Mouse (Mus musculus) midbrain, postnatal 0 days (tissue): ENCODE results near the gene Fermt3. TPM values are rescaled to one million over a fixed set of nuclear protein-coding genes. Genes with fewer than 3 reads are reported as not detected.
A peak's percentile ranks its signal among the peaks of the same experiment; 100 is the strongest.

Experiments used
- ATAC-seq: fragments of 200-750 bp; cut with Nextera tagmentation; 2 replicates; pipeline ENCODE4 v1.8.0; 2017; ENCODE audit warnings: moderate number of reproducible peaks, mild to moderate bottlenecking, moderate TSS enrichment, moderate library complexity; ENCODE audit not compliant: low FRiP score
- DNase-seq: peaks from one replicate; pipeline ENCODE4 v3.0.0-alpha.2; 2015; ENCODE audit warnings: low spot score
- H3K27ac ChIP-seq: fragments of 300-500 bp; sonication (generic); 2 replicates; pipeline ENCODE4 v1.5.1; 2014; ENCODE audit warnings: low read depth, mild to moderate bottlenecking, low read length, mixed read lengths
- H3K27me3 ChIP-seq: fragments of 300-500 bp; sonication (generic); 2 replicates; pipeline ENCODE4 v1.6.1; 2014; ENCODE audit warnings: low read length, control low read depth, mixed read lengths; ENCODE audit not compliant: insufficient read depth
- H3K36me3 ChIP-seq: fragments of 300-500 bp; sonication (generic); 2 replicates; pipeline ENCODE4 v1.6.1; 2014; ENCODE audit warnings: low read length, control low read depth, mixed read lengths; ENCODE audit not compliant: insufficient read depth
- H3K4me1 ChIP-seq: fragments of 300-500 bp; sonication (generic); 2 replicates; pipeline ENCODE4 v1.6.1; 2014; ENCODE audit warnings: mild to moderate bottlenecking, control low read depth, antibody characterized with exemption, low read length, mixed read lengths; ENCODE audit not compliant: insufficient read depth
- H3K4me2 ChIP-seq: fragments of 300-500 bp; sonication (generic); 2 replicates; pipeline ENCODE4 v1.6.1; 2014; ENCODE audit warnings: low read depth, mild to moderate bottlenecking, low read length, mixed read lengths; ENCODE audit not compliant: poor library complexity, severe bottlenecking
- H3K4me3 ChIP-seq: fragments of 300-500 bp; sonication (generic); 2 replicates; pipeline ENCODE4 v1.5.1; 2014; ENCODE audit warnings: low read depth, mild to moderate bottlenecking, low read length, moderate library complexity
- H3K9ac ChIP-seq: fragments of 300-500 bp; sonication (generic); replicated peaks from 2 replicates; pipeline ENCODE4 v1.6.1; 2014; ENCODE audit warnings: mild to moderate bottlenecking, low read length, moderate library complexity, mixed read lengths; ENCODE audit not compliant: poor library complexity, severe bottlenecking
- H3K9me3 ChIP-seq: fragments of 300-500 bp; sonication (generic); 2 replicates; pipeline ENCODE4 v1.6.1; 2016; ENCODE audit warnings: low read length, control low read depth
- CTCF ChIP-seq: IDR thresholded peaks from 2 replicates; pipeline ENCODE4 v1.5.1; 2016; ENCODE audit warnings: antibody characterized with exemption, mild to moderate bottlenecking
- WGBS: fragments of 180-500 bp; shearing (Covaris S2); extraction: QIAGEN DNeasy Blood & Tissue Kit; methylation state at CpG from one replicate; pipeline ENCODE4 v1.1.7; 2014; 5-methylcytosine and 5-hydroxymethylcytosine counted together
- polyA plus RNA-seq: library from polyadenylated mRNA; unstranded; fragments of >200 nt; fragmentation: Nextera tagmentation; extraction: Ambion mirVana; gene quantifications from 2 replicates; pipeline ENCODE4 v1.2.1, GENCODE M21; 2015
- total RNA-seq: library from RNA; depleted of rRNA; stranded (reverse); fragments of >200 nt; gene quantifications from 2 replicates; pipeline ENCODE4 v1.2.3, GENCODE M21; 2014

Gene Fermt3
- total and polyA plus RNA-seq, 2 experiments from 2014 or later, result 3.4 to 5.6 TPM

DNA sequence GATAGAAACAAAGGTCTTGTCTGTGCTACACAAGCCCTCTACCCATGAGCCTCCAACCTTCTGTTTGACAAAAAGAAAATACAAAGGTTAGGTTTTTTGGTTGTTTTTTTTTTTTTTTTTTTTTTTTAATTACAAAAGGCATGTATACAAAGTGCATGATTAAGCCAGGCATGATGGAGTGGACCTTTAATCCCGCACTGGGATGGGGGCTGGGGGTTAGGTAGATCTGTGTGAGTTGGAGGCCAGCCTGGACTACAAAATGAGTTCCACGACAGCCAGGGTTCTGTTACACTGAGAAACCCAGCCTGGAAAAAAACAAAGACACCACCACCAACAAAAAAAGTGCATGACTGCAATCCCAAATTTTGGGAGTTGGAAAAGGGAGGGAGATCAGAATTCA, 21.9 kb upstream of the Fermt3 start:
- Histone ChIP-seq H3K27ac (peak overlapping the region; percentile 93; the same call in 1 of the 2 replicates), H3K4me1 (peaks cover 3% of the 10 kb centered on the region; the same call in 1 of the 2 replicates), H3K4me2 (no peak overlapping the region), H3K36me3 (no peaks in the 10 kb centered on the region), H3K9ac (no peak overlapping the region), H3K9me3 (no peaks in the 10 kb centered on the region), H3K4me3 (no peak overlapping the region), H3K27me3 (no peaks in the 10 kb centered on the region)
- DNase-seq (no peak), ATAC-seq (no peak)
- WGBS, result 87% methylated on average over 2 of the region's 2 CpGs
- no peak for TF ChIP-seq CTCF

DNA sequence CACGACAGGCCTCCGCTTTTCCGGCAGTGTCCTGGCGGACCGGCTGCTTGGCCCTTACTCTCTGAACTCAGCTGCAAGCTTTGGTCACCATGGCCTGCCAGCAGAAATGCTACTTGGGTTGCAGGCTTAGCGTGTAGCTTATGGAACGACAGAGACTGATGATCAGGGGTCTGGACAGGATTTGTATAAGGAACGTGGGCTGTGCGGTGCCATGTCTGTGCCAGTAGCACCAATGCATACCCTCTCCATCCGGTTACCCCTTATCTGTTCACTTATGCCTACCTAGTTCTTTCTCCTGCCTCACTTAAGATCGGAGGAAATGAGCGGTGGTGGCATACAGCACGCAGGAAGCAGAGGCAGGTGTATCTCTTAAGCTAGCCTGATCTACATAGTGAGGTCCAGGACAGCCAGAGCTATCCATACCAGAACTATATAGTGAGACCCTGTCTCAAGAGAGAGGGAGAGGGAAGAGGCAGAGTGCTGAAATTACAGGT, 21.4 kb upstream of the Fermt3 start:
- no peaks in the 10 kb centered on the region for H3K9me3 ChIP-seq
- H3K4me2 ChIP-seq, result peak overlapping the region; percentile 83
- TF ChIP-seq CTCF, result no peak
- ATAC-seq (no peak), DNase-seq (no peak)
- 24% methylated on average over 13 of the region's 13 CpGs for WGBS
- H3K36me3 ChIP-seq, result no peaks in the 10 kb centered on the region
- H3K4me3 ChIP-seq, result peak overlapping the region; percentile 45
- H3K27ac ChIP-seq, result peak overlapping the region; percentile 93
- peaks cover 3% of the 10 kb centered on the region; the same call in 1 of the 2 replicates for H3K4me1 ChIP-seq
- H3K9ac ChIP-seq, result peak overlapping the region; percentile 61
- H3K27me3 ChIP-seq, result no peaks in the 10 kb centered on the region

DNA sequence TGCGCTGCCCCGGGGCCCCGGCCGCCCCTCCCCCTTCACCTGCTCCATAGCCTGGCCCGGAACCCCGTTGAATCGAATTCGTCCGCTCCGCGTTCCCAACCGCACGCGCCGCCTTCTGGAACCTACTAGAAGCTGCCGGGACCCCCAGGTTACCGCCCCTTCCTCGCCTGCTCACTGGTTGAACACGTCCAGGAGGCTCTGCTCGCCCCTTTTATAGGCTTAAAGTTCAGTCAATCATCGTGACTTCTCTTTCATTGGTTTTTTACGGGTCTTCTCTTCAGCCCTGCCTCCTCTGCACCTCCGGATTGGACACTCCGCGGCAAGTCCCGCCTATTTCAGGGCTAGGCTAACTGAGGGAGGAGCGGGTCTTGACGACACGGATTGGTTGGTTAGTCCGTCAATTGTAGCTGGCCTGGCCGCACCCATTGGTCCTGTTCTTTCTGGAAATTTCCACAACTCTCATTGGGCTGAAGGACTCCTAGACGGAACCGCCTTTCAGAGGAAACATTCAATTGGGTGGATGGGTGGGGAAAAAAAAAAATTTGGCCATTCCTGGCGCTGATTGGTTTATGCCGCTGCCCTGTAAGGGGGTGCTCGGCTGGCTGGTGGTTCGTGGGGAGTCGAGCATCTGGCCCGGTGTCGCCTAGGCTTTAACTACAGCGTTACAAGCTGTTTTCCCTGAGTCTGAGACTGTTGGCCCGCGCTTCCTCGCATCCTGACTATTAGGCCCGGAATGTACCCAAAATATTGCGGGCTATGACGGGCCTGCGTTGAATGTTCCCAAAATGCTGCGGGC, 20.8 kb upstream of the Fermt3 start, which contains the start of gene Stip1:
Gene Stip1, minus strand, starts transcription at position 127 of the 796 bp plus-strand sequence.
- peak; percentile 99 for ATAC-seq
- peak; percentile 69 for TF ChIP-seq CTCF
- under 1% methylated on average over 47 of the region's 49 CpGs for WGBS

DNA sequence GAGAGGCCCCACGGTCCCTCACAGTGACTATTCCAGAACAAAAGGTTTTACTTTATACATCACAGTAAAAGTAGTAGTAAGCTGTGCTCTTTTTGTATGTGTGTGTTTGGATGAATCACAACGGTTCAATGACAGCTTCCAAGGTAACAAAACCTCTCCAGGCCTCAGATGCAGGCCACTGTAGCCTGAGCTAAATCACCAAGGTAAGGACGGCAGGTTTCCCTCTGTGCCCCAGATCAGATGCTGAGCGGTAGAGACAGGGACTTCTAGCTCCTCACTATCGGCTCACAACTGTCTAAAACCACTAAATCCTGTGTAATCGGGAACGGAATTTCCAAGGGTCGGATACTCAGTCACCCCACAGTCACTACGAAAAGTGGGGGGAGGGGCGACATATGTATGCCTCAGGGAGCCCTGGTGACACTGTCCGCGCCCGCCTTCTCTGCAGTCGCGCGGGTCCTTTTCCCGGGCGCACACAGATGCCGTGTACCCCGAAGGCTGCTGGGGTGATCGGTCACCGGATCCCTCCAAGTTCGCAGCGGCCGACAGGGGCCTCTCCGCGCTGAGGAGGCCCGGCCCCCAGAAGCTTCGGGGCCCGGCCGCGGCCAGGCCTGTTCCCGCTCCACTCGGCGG, 19.9 kb upstream of the Fermt3 start:
- WGBS, result 2% methylated on average over 33 of the region's 35 CpGs
- ATAC-seq (peak; percentile 25), DNase-seq (peak; percentile 64)
- Histone ChIP-seq H3K9ac (peak overlapping the region; percentile 82), H3K27ac (peak overlapping the region; percentile 90), H3K4me3 (peak overlapping the region; percentile 82), H3K36me3 (no peaks in the 10 kb centered on the region), H3K4me1 (peaks cover 3% of the 10 kb centered on the region; the same call in 1 of the 2 replicates), H3K4me2 (peak overlapping the region; percentile 62), H3K27me3 (no peaks in the 10 kb centered on the region), H3K9me3 (no peaks in the 10 kb centered on the region)
- TF ChIP-seq CTCF, result no peak

More for the DNA sequence above, 20.8 kb upstream of the Fermt3 start, which contains the start of gene Stip1:
- peaks cover 3% of the 10 kb centered on the region; the same call in 1 of the 2 replicates for H3K4me1 ChIP-seq
- H3K4me3 ChIP-seq, result peak within 1 kb of the TSS; percentile 82
- no peaks in the 10 kb centered on the region for H3K27me3 ChIP-seq
- H3K36me3 ChIP-seq, result no peaks in the 10 kb centered on the region
- no peaks in the 10 kb centered on the region for H3K9me3 ChIP-seq
- peak; percentile 100 for DNase-seq
- peak within 1 kb of the TSS; percentile 82 for H3K9ac ChIP-seq
- H3K27ac ChIP-seq, result peak within 1 kb of the TSS; percentile 93
- H3K4me2 ChIP-seq, result peak within 1 kb of the TSS; percentile 83

DNA sequence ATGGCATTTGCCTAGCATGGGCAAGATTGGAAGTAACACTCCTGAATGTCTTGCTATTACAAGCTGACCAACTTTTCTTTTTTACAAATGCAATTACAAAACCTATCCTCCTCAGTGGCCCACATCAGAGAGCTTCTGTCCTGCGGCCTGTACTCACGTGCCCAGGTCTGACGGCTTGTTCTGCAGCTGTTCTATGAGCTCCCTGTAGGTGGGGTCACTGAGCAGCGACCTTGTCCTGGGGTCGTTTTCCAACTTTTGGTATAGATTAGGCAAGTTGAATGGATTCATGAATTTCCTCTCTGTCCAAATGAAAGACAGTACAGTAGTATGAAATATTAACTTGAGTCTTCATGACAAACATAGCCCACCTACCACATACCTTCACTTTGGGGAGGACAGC, 14.7 kb upstream of the Fermt3 start:
- no peak for ATAC-seq

DNA sequence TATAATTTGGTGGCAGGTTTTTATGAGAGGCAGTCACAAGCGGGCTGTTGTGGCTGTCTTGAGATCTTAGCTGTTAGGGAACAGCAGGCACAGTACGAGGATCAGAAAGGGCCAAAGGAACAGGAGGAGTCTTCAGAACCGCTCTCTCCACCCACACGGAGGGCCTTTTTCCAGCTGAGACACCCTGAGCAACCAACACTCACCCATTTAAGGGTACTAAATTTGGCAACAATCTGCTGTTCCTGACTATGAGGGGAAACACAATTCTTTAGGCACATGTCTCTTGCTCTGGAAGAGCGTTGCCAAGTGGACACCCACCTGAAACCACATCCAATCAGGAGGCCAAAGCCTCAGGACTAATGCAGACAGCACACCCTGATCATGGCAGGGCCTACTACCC, 10.3 kb upstream of the Fermt3 start:
- Histone ChIP-seq H3K4me2 (no peak overlapping the region), H3K9me3 (no peaks in the 10 kb centered on the region), H3K4me1 (no peaks in the 10 kb centered on the region), H3K27ac (no peak overlapping the region), H3K27me3 (no peaks in the 10 kb centered on the region), H3K4me3 (no peak overlapping the region), H3K9ac (no peak overlapping the region), H3K36me3 (peaks cover 64% of the 10 kb centered on the region)
- 93% methylated on average over 5 of the region's 5 CpGs for WGBS
- ATAC-seq (no peak), DNase-seq (no peak)
- TF ChIP-seq CTCF, result no peak

More for the DNA sequence above, 14.7 kb upstream of the Fermt3 start:
- TF ChIP-seq CTCF, result no peak
- Histone ChIP-seq H3K9ac (no peak overlapping the region), H3K4me1 (peaks cover 3% of the 10 kb centered on the region; the same call in 1 of the 2 replicates), H3K36me3 (peaks cover 30% of the 10 kb centered on the region), H3K4me2 (no peak overlapping the region), H3K9me3 (no peaks in the 10 kb centered on the region), H3K27me3 (no peaks in the 10 kb centered on the region), H3K4me3 (no peak overlapping the region), H3K27ac (no peak overlapping the region)
- DNase-seq, result no peak
- 93% methylated on average over 5 of the region's 5 CpGs for WGBS
